Mouse (Mus musculus) MN1 (cell line): ENCODE measurements around the gene Hsph1.

Experiments
- DNase-seq: peaks from one replicate; pipeline ENCODE4 v3.0.0-alpha.2; 2016; ENCODE audit warnings: low spot score

Hsph1 gene

DNA sequence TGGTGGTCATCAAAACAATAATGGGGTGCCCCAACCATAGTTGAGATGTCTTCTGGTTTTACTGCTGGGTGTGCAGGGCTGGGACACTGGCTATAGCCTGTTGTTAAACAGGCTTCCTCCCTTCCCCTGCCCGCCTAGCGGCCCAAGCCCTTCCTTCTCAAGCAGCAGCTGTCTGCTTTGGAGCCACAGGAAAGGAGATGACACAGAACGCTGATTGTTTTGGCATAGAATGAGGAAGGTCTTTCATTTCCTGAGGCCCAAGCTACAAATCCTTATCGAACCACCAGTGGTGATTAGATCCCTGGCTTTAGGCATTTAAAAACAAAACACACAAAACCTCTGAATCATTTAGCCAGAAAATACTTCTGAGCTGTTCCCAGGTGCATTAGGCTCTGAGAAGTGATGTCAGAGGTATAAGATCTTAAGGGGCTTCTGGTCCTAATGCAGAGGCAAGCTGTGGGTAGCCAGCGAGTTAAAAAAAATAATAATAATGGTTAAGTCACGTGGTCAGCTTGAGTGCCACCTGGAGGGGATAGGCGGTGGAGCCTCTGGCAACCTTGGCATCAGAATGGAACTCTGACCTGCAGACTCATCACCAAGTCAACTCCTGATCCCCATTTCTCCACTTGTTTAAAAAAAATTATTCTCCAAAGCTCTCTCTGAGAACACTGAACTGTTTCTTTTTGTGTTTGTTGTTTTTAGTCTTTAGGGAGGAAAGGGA is 47.2 kb downstream of the Hsph1 start:
- DNase-seq: no peak

GRCm38 (mm10) chr5:149587327-149587895 is 48.8 kb downstream of the Hsph1 start:
- DNase-seq: no peak

DNA sequence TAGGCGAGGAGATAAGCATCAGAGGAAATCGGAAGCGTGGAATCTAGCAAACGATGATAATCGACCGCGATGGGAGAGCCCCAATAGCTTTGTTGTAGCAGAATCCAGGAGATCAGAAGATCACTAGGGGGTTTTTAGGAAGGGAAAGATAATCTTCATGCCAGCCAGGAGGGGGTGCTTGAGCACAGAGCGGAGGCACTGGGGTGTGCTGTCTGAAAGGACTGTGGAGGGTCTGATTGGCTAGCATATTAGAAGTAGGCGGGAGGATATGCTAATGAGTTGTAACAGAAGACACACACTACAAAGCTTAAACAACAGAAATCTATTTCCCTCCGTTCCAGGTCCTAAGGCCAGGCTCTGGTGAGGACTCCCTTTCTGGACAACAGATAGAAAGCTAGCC is 50.3 kb downstream of the Hsph1 start:
- no peak for DNase-seq

GRCm38 (mm10) chr5:149585231-149585630 is 50.9 kb downstream of the Hsph1 start:
- no peak for DNase-seq

DNA sequence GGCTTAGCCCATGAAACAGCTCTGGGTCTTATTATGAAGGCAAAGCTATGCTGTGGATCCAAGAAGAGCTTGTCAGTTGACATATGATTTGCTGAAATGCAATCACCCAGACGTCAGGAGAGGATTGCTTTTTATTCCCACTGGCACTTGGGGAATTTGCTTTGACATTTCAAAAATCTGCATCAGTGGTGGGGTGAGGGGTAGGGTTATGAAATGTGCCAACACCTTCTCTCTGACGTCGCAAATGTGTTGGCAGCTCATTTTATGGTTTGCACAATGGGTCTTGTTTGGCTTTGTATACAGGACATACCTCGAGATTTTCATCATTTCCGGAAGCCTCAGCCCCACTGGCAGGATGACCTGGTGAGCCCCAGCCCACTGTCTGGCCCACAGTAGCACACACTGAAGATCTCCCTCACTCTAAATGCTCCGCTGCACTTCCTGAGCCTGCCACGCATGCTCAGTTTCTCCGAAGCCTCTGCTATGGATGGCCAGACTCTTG is 52.0 kb downstream of the Hsph1 start:
- DNase-seq: no peak

DNA sequence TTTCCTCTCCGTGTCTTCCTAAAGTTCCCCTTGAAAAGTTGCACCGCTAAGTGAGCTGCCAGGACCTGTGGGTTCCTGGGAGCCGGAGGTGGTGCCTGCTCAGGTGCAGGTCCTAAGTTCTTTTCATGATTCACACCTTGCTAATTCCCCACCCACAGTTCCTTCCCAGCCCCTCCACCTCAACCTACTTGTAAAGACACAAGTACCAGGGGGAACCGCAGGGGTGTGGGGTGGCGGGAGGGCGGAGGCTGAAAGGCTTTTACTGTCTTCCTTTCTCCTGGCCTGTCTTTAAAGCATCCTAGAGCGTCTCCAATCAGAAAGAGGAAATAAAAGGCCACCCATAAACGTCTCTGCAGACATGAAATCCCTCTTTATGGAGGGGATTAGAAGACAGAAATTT is 52.7 kb downstream of the Hsph1 start:
- no peak for DNase-seq

DNA sequence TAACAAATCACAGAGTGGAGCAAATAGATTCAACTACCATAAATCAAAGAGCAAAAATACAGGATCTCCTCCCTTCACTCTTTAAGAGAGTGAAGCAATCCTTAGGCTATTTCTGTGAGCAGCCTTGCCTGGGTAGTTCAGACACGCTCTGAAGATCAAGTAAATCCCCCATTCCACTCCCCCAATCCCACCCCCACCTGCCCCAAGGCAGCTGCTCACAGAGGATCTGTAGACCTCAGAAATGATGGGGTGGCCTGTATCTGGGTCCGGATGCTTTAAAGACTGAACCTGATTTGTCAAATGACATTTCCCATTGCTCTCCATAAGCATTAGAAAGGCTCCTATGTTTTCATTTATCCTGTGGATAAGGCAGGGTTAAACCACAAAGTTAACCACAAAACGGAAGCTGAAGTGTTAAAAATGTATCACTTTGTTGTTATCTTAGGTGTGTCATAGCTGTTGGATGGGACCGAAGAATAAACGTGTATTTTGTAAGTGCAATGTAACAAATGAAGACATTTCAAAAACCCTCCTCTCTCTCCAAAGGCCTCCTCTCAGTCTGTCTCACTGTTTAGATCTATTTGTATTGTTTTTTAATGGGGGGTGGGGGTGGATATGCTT is 53.4 kb downstream of the Hsph1 start:
- DNase-seq: no peak

GRCm38 (mm10) chr5:149577449-149577848 is 58.7 kb downstream of the Hsph1 start:
- DNase-seq: no peak

GRCm38 (mm10) chr5:149576977-149577376 is 59.2 kb downstream of the Hsph1 start:
- no peak for DNase-seq

DNA sequence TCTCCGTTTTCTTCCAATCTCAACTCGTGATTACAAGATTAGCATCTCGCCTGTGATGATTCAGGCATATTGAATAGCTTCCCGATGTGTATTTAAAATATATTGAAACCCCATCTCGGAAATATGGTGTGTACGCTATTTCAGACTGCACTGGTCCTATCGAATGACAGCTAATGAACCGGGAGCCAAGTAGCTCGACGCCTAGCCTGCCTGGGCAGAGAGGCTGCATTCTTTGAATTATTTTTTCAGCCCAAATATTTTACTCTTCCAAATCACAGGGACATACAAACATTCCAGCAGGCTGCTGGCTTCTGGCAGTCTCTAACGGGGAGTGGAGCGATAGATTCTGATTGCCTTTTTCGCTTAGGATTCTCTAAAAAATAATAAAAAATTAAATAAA is 67.2 kb downstream of the Hsph1 start:
- DNase-seq: no peak

- DNase-seq: no peak
Observed at GRCm38 (mm10) chr5:149566957-149567356, 69.2 kb downstream of the Hsph1 start.

DNA sequence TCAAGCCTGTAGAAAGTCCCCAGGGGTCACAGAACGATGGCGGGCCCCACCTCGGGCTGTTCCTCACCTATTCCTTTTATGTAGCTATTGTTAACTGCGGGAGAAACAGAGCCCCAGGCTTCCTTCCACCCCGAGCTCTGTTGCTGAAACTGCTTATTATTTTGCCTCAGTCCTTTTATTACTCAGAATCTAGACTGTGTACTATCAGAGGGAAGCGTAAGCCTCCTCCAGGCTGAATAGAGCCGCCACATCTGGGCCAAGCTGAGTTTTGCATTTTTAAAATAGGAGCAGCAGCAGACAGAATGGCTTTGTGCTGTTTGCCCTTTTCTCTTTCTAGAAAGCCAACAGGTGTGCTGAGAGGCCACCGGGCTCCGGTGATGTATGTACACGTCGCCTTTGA is 70.2 kb downstream of the Hsph1 start:
- DNase-seq: no peak
